Mouse (Mus musculus) retina, postnatal 1 day (tissue): Measurements from ENCODE around the gene Pagr1a.
A peak's percentile ranks its signal among the peaks of the same experiment; 100 is the strongest.

Source experiments
- DNase-seq: peaks from one replicate; pipeline ENCODE4 v3.0.0-alpha.2; 2012

The Pagr1a gene

GRCm38 (mm10) chr7:126999568-126999967 lies 17.6 kb downstream of the Pagr1a start:
- no peak for DNase-seq

GRCm38 (mm10) chr7:126996449-126996848 lies 20.7 kb downstream of the Pagr1a start:
- DNase-seq: no peak

- DNase-seq: no peak
Measured at GRCm38 (mm10) chr7:126988816-126989215, 28.3 kb downstream of the Pagr1a start.

- peak; percentile 48 for DNase-seq
Measured at GRCm38 (mm10) chr7:126986319-126986718, 30.8 kb downstream of the Pagr1a start.

- no peak for DNase-seq
Measured at GRCm38 (mm10) chr7:126984667-126985444, 32.3 kb downstream of the Pagr1a start.

- no peak for DNase-seq
Measured at GRCm38 (mm10) chr7:126983113-126983512, 34.0 kb downstream of the Pagr1a start.

GRCm38 (mm10) chr7:126982054-126982453 lies 35.1 kb downstream of the Pagr1a start:
- no peak for DNase-seq

- no peak for DNase-seq
Measured at GRCm38 (mm10) chr7:126981601-126982000, 35.6 kb downstream of the Pagr1a start.

GRCm38 (mm10) chr7:126978841-126979240 lies 38.3 kb downstream of the Pagr1a start:
- DNase-seq: no peak

GRCm38 (mm10) chr7:126976878-126977459 lies 40.2 kb downstream of the Pagr1a start:
- DNase-seq: peak; percentile 15

- DNase-seq: peak; percentile 98
Measured at GRCm38 (mm10) chr7:126975950-126976866, 40.9 kb downstream of the Pagr1a start, which contains the start of gene Cdiptos. TSS of gene Cdiptos (minus strand) at chr7:126976098.

- DNase-seq: no peak
Measured at GRCm38 (mm10) chr7:126975893-126975949, 41.4 kb downstream of the Pagr1a start, which contains the start of gene Cdipt. TSS of gene Cdipt (plus strand) at chr7:126975914.

GRCm38 (mm10) chr7:126975493-126975892 lies 41.7 kb downstream of the Pagr1a start:
- no peak for DNase-seq

- DNase-seq: no peak
Measured at GRCm38 (mm10) chr7:126967361-126967760, 49.8 kb downstream of the Pagr1a start.

GRCm38 (mm10) chr7:126965568-126965967 lies 51.6 kb downstream of the Pagr1a start:
- no peak for DNase-seq
